Mouse (Mus musculus) forebrain, postnatal 0 days (tissue): ENCODE data around the gene Mras. TPM values are rescaled to one million over a fixed set of nuclear protein-coding genes. Genes with fewer than 3 reads are reported as not detected.
A peak's percentile ranks its signal among the peaks of the same experiment; 100 is the strongest.

Experiments
- ATAC-seq: fragments of 200-750 bp; cut with Nextera tagmentation; 2 replicates; pipeline ENCODE4 v1.8.0; 2017; ENCODE audit warnings: mild to moderate bottlenecking, moderate library complexity
- DNase-seq: peaks from one replicate; pipeline ENCODE4 v3.0.0-alpha.2; 2015
- H3K27ac ChIP-seq: fragments of 300-500 bp; sonication (generic); 2 replicates; pipeline ENCODE4 v1.5.1; 2014; ENCODE audit warnings: low read depth, mild to moderate bottlenecking, antibody characterized with exemption, low read length, moderate library complexity, mixed read lengths
- H3K27me3 ChIP-seq: fragments of 300-500 bp; sonication (generic); 2 replicates; pipeline ENCODE4 v1.6.1; 2014; ENCODE audit warnings: mild to moderate bottlenecking, low read length, mixed read lengths; ENCODE audit not compliant: insufficient read depth
- H3K36me3 ChIP-seq: fragments of 300-500 bp; sonication (generic); 2 replicates; pipeline ENCODE4 v1.6.1; 2014; ENCODE audit warnings: mild to moderate bottlenecking, moderate library complexity; ENCODE audit not compliant: insufficient read depth
- H3K4me1 ChIP-seq: fragments of 300-500 bp; sonication (generic); 2 replicates; pipeline ENCODE4 v1.6.1; 2014; ENCODE audit warnings: antibody characterized with exemption; ENCODE audit not compliant: insufficient read depth
- H3K4me2 ChIP-seq: fragments of 300-500 bp; sonication (generic); 2 replicates; pipeline ENCODE4 v1.6.1; 2014; ENCODE audit warnings: low read depth, mild to moderate bottlenecking, moderate library complexity
- H3K4me3 ChIP-seq: fragments of 300-500 bp; sonication (generic); 2 replicates; pipeline ENCODE4 v1.5.1; 2014; ENCODE audit warnings: low read depth, low read length, mixed read lengths
- H3K9ac ChIP-seq: fragments of 300-500 bp; sonication (generic); 2 replicates; pipeline ENCODE4 v1.6.1; 2014; ENCODE audit warnings: mild to moderate bottlenecking
- H3K9me3 ChIP-seq: fragments of 300-500 bp; sonication (generic); 2 replicates; pipeline ENCODE4 v1.6.1; 2016; ENCODE audit warnings: low read length
- CTCF ChIP-seq: sonication (generic); IDR thresholded peaks from 2 replicates; pipeline ENCODE4 v1.5.1; 2016; ENCODE audit warnings: antibody characterized with exemption, control low read depth, low read depth
- WGBS: fragments of 180-500 bp; shearing (Covaris S2); extraction: QIAGEN DNeasy Blood & Tissue Kit; methylation state at CpG from one replicate; pipeline ENCODE4 v1.1.7; 2014; 5-methylcytosine and 5-hydroxymethylcytosine counted together
- polyA plus RNA-seq: library from polyadenylated mRNA; unstranded; fragments of >200 nt; fragmentation: Nextera tagmentation; extraction: Ambion mirVana; gene quantifications from 2 replicates; pipeline ENCODE4 v1.2.1, GENCODE M21; 2015
- total RNA-seq: library from RNA; depleted of rRNA; stranded (reverse); fragments of >200 nt; gene quantifications from 2 replicates; pipeline ENCODE4 v1.2.3, GENCODE M21; 2014; rRNA removed

Gene Mras
- total and polyA plus RNA-seq, 2 experiments from 2014 or later: 68.1 to 79.5 TPM

GRCm38 (mm10) chr9:99341600-99341999 is 95.6 kb downstream of the Mras start:
- Histone ChIP-seq H3K36me3 (no peaks in the 10 kb centered on the region), H3K27me3 (no peaks in the 10 kb centered on the region), H3K9me3 (no peaks in the 10 kb centered on the region), H3K27ac (no peak overlapping the region), H3K4me1 (0 out of 2 replicates have a peak, but pooled peaks cover 10% of the 10 kb centered on the region), H3K4me3 (no peak overlapping the region), H3K4me2 (no peak overlapping the region), H3K9ac (no peak overlapping the region)
- TF ChIP-seq CTCF: no peak
- no peak for DNase-seq
- WGBS: 85% methylated on average over 3 of the region's 3 CpGs
- ATAC-seq: no peak

- H3K36me3 ChIP-seq: no peaks in the 10 kb centered on the region
- H3K27ac ChIP-seq: no peak overlapping the region
- 71% methylated on average over 12 of the region's 12 CpGs for WGBS
- no peak overlapping the region for H3K4me3 ChIP-seq
- H3K4me2 ChIP-seq: no peak overlapping the region
- DNase-seq: no peak
- H3K27me3 ChIP-seq: no peaks in the 10 kb centered on the region
- 0 out of 2 replicates have a peak, but pooled peaks cover 4% of the 10 kb centered on the region for H3K4me1 ChIP-seq
- no peaks in the 10 kb centered on the region for H3K9me3 ChIP-seq
- H3K9ac ChIP-seq: no peak overlapping the region
- ATAC-seq: no peak
- TF ChIP-seq CTCF: no peak
These were observed 97.1 kb downstream of the Mras start for GRCm38 (mm10) chr9:99340126-99340525.

GRCm38 (mm10) chr9:99339182-99339581 is 98.0 kb downstream of the Mras start:
- no peak overlapping the region for H3K4me2 ChIP-seq
- DNase-seq (no peak), ATAC-seq (no peak)
- WGBS: 86% methylated on average over 1 of the region's 1 CpGs
- no peak overlapping the region for H3K9ac ChIP-seq
- H3K27ac ChIP-seq: no peak overlapping the region
- H3K4me3 ChIP-seq: no peak overlapping the region
- no peaks in the 10 kb centered on the region for H3K36me3 ChIP-seq
- TF ChIP-seq CTCF: no peak
- H3K27me3 ChIP-seq: no peaks in the 10 kb centered on the region
- H3K4me1 ChIP-seq: no peaks in the 10 kb centered on the region
- no peaks in the 10 kb centered on the region for H3K9me3 ChIP-seq

- 78% methylated on average over 1 of the region's 1 CpGs for WGBS
- Histone ChIP-seq H3K4me1 (no peaks in the 10 kb centered on the region), H3K27ac (no peak overlapping the region), H3K36me3 (no peaks in the 10 kb centered on the region), H3K4me2 (no peak overlapping the region), H3K27me3 (no peaks in the 10 kb centered on the region), H3K9me3 (no peaks in the 10 kb centered on the region), H3K9ac (no peak overlapping the region), H3K4me3 (no peak overlapping the region)
- no peak for TF ChIP-seq CTCF
- DNase-seq (no peak), ATAC-seq (peak; percentile 73)
These were observed 98.9 kb downstream of the Mras start for GRCm38 (mm10) chr9:99338293-99338692.

GRCm38 (mm10) chr9:99336538-99336937 is 100.6 kb downstream of the Mras start:
- Histone ChIP-seq H3K4me3 (no peak overlapping the region), H3K4me1 (no peaks in the 10 kb centered on the region), H3K27ac (no peak overlapping the region), H3K9me3 (no peaks in the 10 kb centered on the region), H3K27me3 (no peaks in the 10 kb centered on the region), H3K36me3 (no peaks in the 10 kb centered on the region), H3K9ac (no peak overlapping the region), H3K4me2 (no peak overlapping the region)
- ATAC-seq: no peak
- no peak for DNase-seq
- TF ChIP-seq CTCF: no peak
- 89% methylated on average over 4 of the region's 4 CpGs for WGBS

Other genes with a start within 250 kb of the Mras start
- not detected in 2 replicates for gene Faiml, start 200.1 kb downstream of the Mras start, total RNA-seq
- gene Faiml, start 200.1 kb downstream of the Mras start, polyA plus RNA-seq: not detected in 2 replicates
- gene Cep70, start 194.0 kb downstream of the Mras start, total RNA-seq: 30.7 and 38.7 TPM in 2 replicates
- gene Cep70, start 194.0 kb downstream of the Mras start, polyA plus RNA-seq: 39.0 and 49.9 TPM in 2 replicates
- gene Esyt3, start 78.8 kb downstream of the Mras start, total RNA-seq: 2.6 and 4.3 TPM in 2 replicates
- gene Esyt3, start 78.8 kb downstream of the Mras start, polyA plus RNA-seq: 1.2 and 1.3 TPM in 2 replicates
- 1.00 and 1.0 TPM in 2 replicates for gene Nme9, start 14.1 kb upstream of the Mras start, total RNA-seq
- 1.4 and 1.5 TPM in 2 replicates for gene Nme9, start 14.1 kb upstream of the Mras start, polyA plus RNA-seq
- gene Armc8, start 131.5 kb upstream of the Mras start, total RNA-seq: 86.5 and 96.3 TPM in 2 replicates
- 61.0 and 70.6 TPM in 2 replicates for gene Armc8, start 131.5 kb upstream of the Mras start, polyA plus RNA-seq
- gene Dbr1, start 138.4 kb upstream of the Mras start, total RNA-seq: 22.2 and 31.0 TPM in 2 replicates
- gene Dbr1, start 138.4 kb upstream of the Mras start, polyA plus RNA-seq: 26.0 and 31.7 TPM in 2 replicates
- 0.57 TPM in 1 of 2 replicates, not detected in the other for gene A4gnt, start 175.1 kb upstream of the Mras start, total RNA-seq
- not detected in 2 replicates for gene A4gnt, start 175.1 kb upstream of the Mras start, polyA plus RNA-seq
- 19.9 and 21.7 TPM in 2 replicates for gene Dzip1l, start 192.1 kb upstream of the Mras start, total RNA-seq
- 5.8 and 8.9 TPM in 2 replicates for gene Dzip1l, start 192.1 kb upstream of the Mras start, polyA plus RNA-seq